Mouse (Mus musculus): Measurements from ENCODE around the gene Psmc3.
A peak's percentile ranks its signal among the peaks of the same experiment; 100 is the strongest.
"Not testable (repeated sequence)": the region's sequence is repeated elsewhere in the genome, so short reads cannot be mapped to it uniquely, and the experiment has no call there.

The Psmc3 gene

DNA sequence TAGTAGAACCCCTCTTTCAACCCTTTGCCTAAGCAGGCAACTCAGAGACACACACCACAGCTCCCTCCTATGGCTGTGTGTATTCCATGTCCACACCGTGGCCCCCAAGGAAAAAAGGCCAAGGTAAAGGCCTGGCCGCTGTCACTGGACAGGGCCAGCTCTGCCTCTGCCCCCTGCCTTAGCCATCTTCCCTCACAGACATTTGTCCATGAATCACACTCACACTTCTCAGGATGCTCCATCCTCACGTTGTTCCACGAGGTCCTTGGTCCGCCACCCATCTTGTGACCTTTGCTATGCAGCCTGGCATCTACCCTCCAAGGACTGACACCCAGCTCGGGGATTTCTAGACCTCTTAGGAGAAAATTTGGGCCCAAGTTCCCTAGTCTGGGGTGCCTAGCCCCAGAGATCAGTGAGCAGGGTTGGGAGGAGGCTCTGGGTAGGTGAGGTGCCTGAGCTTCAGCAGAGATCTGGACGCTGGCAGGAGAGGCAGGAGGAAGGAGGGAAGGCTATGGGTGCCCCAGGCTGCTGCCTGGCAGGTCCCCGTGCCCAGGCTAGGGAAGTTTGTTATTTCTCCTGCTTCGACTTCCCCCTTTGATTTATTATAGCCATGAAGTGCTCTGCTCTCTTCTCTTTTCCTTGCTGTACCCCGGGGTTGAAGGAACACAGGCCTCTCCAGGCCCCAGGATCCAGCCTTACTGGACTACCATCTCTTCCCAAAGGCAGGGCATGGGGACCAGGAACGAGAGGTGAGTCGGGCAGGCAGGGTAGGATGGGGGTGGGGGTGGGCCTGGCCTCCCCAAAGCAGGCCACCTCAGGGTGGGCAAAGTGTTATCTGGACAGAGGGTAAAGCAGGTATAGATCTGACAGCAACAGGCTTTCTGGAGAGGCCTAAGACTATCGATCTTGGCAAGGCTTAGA is 28.2 kb downstream of the Psmc3 start, which contains the start of gene Spi1:
Gene Spi1, plus strand, starts transcription at position 616 of the 921 bp plus-strand sequence.
- no peak for DNase-seq (ENCODE audit: low spot score in 2 of 2)

DNA sequence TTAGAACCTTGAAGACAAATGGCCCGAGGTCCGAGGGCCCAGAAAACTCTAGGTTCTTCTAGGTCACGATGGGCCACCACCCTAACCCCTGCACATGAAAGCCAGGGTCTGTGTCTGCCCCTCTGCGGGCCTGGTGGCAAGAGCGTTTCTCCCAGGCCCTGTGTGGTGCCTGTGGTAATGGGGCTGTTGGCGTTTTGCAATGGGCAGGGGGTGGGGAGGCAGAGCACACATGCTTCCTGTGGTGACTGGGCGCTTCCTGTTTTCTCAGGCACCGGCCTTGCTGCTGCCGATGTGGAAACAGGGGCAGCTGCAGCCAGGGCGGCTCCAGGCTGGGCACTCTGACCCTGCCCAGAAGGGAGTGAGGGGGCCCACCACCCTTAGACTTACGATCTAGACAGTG is 29.0 kb downstream of the Psmc3 start:
- no peak for DNase-seq (ENCODE audit: low spot score in 2 of 2)

DNA sequence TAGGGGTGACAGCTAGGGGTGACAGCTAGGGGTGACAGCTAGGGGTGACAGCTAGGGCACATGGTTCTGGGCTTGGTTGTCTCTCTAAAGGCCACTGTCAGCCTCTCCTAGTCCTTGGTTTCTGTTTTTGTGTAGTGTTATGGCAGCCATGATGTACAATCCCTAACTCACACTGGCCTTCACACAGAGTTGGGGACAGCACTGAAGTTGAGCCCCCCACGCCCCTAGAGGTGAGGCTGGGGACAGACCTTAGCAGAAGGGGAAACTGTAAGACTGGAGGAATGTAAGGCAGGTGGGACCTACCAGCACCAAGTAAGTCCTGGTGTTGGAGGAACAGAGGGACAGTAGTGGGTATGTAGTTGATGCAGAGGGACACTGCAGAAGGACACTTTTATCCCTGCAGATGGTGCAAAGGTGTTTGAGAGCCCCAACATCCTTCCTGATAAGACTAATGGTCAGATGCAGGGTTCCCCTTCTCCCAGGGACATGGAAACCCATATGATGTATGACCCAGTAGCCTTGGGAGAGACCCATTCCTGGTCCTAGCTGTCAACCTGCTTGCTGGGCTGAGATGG is 29.6 kb downstream of the Psmc3 start:
- no peak for DNase-seq (ENCODE audit: low spot score in 2 of 2)

DNA sequence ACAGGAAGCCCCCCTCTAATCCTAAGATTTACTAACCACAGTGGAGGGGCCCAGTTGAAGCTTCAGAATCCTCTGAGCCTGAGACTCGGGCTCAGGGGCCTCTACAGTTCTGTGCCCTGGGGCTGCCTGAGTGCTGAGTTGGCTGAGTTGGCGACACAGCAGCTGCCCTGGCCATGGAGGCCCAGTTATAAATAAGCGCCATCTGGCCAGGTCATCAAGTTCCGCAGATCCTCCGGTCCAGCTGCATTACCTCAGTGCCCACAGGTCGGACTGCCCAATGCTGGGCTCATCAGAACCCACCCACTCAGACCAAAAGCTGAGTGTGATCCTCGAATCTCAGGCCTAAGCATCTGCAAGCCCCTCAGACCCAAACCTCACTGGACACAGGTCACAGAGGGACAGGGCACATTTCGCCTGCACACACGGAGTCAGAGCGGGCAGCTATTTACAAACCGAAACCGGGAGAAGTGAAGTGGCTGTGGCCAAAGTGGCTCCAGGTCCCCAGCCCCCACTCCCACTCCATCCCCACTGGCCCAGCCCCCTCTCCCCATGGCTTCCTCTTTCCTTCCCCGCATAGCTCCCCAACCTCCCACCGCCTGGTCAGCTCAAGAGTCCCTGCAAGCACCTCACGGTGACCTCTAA is 30.5 kb downstream of the Psmc3 start:
- DNase-seq (ENCODE audit: low spot score in 2 of 2), result no peak

DNA sequence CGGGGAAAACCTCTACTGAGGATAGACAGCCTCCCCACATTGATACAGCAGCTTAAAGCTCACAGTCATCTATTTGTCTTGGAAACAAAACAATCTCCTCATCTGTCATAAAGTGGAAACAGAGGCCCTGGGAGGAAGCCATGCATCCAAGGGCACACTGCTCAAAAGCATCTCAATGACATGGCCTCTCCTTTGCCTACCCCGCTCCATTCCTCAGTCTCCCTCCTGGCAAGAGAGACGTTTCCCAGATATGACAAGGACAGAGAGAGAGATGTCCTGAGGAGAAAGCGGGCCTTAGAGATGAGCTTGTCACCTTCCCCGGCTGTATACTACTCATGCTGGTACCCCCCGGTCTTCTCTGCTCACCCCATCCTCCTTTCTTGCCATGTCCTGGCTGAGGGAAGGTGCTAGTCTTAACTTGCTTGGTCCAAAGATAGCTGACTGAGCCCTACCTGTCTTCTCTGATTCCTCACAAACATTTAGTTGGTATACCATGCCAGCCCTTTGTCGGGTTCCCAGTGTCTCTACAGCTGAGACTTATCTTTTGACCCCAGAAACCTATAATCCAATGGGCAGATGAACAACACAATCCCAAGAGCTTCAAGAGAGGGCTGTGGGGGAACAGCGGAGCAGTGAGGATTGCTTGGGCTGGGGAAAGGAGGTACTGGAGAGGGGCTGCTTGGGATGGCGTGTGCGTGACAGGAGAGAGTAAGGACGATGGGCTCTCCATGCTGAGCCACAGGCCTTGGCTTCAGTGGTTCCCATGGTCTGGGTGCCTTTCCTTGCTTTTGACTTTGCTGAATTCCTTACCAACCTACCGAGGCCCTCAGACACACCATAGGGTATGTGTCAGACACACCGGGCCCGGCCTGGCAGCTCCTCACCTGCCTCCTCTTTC is 31.9 kb downstream of the Psmc3 start:
- no peak for DNase-seq (ENCODE audit: low spot score in 2 of 2)

DNA sequence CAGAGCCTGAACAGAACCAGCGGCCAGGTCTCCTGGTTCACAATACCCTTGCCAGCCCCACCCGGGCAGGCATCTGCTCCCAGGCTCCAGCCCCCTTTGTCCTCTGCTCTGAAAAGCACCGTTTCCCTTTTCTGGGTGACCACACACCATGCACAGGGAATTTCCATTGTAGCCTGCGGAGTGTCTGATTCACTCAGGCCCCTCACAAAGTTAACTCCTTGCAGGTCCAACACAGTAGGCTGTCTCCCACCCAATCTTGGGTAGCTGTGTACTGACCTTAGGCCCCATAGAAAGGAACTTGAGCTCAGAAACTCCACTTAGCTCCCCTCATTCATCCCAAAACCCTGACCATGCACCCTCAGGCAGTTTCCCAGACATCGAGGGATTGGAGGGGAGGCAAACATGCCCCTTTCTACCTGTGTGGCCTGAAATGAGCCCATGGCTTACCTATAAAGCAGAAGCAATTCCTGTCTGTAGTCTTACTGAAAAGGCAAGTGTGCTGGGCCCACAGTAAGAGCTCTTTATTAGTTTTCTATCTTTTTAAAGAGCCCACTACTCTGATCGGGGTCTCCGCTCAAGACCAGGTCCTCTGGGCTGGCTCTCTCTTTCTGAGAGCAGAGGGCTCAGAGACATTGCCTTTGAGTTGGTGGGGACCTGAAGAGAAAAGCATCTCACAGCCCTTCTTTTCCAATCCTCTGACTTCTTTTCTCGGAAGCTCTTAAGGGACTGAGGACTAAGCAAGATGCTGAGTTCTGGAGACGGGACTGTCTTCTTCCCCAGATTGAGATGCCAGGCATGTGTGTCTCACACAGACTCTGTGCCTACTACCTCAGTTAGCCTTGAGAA is 32.8 kb downstream of the Psmc3 start:
- no peak for DNase-seq (ENCODE audit: low spot score in 2 of 2)

DNA sequence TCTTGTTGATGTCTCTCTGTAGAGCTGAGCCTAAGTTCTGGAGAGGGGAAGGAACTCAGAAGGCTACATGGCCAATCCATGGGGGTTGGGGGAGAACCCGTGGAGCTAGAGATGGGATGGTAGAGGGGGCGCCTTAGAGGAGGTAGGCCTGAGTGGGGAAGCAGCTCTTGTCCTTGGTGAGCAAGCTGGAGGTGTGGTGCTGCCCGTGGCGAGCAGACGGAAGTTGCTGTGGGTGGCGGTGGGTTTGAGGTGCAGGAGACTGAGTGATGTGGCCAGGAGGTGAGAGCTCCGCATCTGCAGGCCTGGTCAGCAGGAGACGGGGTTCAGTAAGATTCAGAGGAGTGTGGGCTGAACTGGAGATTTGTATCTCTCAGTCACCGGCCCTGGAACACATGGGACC is 33.6 kb downstream of the Psmc3 start:
- DNase-seq (ENCODE audit: low spot score in 2 of 2), result no peak

DNA sequence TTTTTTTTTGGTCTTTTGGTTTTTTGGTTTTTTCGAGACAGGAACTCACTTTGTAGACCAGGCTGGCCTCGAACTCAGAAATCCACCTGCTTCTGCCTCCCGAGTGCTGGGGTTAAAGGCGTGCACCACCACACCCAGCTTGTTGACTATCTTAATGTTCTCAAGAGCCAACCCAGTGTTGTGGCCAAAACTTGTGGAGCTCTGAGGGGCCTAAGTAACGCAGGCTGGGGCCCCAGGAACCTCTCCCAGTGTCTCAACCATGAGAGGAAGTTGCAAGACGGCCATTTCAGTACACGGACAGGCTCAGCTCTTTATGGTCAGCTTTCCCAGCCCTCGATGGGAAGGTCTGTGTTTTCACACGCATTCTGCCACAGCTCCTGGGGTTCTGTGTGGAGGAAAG is 35.2 kb downstream of the Psmc3 start:
- DNase-seq (ENCODE audit: low spot score in 2 of 2), result no peak

DNA sequence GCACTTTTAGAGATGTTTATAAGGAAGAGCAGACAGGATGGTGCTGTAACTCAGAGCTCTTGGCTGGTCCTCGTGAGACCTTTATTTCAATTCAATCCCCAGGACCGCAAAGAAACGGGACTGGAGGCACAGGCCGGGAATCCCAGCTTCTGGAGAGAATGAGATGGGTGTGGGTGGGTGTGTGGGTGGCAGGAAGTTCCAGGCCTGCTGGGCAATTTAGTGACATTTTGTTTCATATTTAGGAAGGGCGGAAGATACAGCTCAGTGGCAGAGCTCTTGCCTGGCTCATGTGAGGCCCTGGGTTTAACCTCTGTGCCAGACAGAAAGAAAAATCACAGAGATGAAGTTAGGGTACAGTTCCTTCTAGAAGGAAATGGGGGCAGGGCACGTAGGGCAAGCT is 36.4 kb downstream of the Psmc3 start:
- no peak for DNase-seq (ENCODE audit: low spot score in 2 of 2)

DNA sequence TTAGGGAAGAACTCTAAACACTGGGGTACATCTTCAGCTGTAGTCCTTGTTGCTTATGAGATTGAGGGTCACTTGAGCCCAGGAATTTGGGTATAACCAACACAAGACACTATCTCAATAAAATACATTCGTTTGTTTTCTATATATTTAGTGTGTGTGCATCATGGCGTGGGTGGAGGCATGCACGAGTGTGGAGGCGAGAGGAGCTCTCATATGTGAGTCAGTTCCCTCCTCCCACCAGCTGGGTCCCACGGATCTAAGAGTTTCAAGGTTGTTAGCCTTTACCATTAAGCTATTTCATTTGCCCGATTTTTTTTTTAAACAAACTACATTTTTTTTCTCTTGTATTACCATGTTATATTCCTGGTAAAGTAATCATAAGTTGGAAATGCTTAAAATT is 37.0 kb downstream of the Psmc3 start:
- DNase-seq (ENCODE audit: low spot score in 2 of 2), result no peak

DNA sequence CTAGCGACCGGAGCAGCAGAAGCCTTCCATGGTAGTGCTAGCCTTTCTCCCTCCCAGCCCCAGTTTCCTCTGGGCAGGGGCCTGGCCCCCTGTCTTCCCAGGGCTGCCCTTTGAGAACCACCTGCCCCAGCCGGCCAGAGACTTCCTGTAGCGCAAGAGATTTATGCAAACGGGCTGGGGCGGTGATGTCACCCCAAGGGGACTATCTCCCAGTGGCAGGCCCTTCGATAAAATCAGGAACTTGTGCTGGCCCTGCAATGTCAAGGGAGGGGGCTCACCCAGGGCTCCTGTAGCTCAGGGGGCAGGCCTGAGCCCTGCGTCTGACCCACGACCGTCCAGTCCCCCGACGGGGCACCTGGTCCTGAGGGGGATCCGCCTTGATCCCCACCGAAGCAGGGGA is 42.7 kb downstream of the Psmc3 start:
- DNase-seq (ENCODE audit: low spot score in 2 of 2), result no peak

DNA sequence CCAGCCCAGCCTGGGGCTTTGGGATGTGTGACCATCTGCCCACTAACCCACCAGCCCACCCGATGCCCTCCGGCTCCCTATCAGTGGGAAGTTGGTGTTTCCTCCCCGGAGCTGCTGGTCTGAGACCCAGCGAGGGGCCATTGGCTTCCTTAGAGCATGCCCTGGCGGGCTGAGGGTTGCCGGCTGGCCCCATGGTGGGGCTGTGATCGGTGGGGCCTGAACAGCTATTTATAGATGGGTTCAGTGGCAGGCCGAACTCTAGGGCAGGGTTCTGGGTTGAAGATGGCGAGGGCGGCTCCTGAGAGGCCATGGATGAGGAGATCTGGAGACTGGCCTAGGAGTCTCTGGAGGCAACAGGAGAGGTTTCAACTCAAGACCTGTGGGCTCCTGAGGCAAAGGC is 43.2 kb downstream of the Psmc3 start:
- no peak for DNase-seq (ENCODE audit: low spot score in 2 of 2)

DNA sequence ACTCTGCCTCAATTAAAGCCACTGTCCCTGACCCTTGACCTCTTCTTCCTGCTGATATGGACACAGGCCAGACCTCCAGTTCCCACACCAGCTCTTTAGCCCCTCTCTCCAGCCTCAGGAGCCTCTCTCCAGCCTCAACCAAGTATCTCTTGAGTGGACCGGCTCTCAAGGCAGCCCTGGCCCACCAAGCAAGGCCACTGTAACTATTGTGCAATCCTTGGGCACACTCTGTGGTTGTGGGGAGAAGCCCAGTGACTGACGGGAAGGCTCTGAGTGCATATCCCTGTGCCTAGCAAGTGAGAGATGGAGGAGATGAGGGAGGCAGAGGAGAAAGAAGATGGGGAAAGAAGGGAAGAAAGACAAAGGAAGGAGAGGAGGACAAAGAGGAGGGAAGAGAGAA is 44.3 kb downstream of the Psmc3 start:
- DNase-seq (ENCODE audit: low spot score in 2 of 2), result no peak

DNA sequence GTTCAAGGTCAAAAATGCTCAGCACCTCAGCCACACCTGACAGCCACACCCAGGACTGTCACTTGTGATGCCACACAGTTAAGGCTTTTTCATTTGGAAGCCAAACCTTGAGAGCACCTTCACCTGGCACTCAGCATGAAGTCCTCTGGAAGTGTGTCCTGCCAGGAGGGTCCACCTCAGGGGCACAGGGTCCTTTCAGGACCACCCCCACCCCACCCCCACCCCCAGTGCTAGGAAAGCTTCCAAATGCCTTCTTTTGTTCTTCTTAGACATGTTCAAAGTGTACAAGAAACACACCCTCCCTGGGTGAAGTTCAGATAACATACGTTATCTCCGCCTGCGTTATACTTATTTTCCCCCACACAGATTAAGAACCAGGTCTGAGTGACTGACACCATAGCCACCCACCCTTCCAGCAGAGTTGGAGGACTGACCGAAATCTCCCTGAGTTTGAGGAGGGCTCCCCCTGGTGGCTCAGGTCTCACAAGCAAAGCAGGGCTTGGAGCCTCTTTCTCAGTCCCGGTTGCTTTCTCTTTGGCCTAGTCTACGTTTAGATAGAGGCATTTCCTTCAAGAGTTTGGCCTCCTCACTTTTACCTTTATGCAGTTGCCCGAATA is 47.4 kb downstream of the Psmc3 start:
- peak; percentile 87 to 93 for DNase-seq (ENCODE audit: low spot score in 2 of 2)

DNA sequence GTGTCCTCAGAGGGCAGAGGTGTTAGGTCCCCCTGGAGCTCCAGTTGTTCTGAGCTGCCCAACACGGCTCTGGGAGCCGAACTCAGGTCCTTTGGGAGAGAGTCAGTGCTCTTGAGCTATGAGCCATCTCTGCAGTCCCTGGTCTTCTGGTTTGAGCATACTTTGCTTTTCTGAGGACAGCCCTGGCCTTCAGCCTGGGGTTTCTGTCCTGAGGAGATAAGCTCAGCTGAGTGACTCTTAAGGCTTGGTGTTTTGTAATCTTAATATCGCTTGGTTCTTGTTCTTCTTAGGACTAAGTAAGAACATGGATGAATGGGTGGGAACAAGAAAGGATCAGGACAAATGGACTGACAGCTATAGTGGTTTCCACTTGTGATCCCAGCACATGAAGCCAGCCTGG is 54.3 kb downstream of the Psmc3 start:
- no peak for DNase-seq (ENCODE audit: low spot score in 2 of 2)

DNA sequence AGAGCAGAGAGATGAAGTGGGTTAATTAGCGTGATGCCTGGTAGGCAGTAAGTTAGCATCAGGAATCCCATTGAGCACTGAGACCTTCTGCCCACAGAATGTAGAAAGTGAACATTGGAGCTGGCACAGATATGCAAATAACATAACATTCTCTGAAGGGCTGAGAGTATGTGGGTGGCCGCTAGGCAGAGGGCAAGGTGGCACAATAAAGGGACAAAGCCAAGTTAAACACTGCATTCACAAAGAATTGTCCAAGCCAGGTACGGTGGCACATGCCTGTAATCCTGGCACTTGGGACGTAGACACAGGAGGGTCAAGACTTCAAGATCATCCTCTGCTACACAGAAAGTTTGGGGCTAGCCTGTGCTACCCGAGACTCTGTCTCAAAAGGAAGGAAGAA is 55.4 kb downstream of the Psmc3 start:
- DNase-seq (ENCODE audit: low spot score in 2 of 2), result no peak

DNA sequence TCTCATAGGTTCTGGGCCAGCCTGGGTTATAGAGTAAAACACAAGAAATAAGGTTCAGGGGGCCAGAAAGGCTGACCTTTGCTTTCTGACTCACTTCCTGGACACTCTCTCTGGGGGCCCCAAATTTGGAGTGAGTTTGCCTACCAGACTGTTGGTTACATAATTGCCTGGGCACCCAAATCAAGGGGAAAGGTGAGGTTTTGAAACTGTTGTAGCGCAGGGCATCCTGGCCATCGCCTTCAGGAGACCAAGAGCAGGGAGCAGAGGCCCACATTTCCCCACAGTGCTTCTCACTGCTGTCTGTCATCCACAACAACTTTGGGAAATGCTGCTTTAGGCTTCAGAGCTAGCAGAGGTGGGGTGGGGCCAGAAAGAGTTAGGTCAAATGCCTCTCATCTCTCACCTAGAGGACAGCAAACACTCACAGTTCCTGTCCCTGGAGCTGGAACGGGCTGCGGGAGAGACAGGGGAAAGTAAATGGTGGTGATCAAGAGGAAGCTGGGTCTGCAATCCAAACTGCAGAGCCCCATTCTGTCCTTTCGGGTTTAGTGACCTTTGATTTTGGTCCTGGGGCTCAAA is 56.1 kb downstream of the Psmc3 start:
- no peak for DNase-seq (ENCODE audit: low spot score in 2 of 2)

DNA sequence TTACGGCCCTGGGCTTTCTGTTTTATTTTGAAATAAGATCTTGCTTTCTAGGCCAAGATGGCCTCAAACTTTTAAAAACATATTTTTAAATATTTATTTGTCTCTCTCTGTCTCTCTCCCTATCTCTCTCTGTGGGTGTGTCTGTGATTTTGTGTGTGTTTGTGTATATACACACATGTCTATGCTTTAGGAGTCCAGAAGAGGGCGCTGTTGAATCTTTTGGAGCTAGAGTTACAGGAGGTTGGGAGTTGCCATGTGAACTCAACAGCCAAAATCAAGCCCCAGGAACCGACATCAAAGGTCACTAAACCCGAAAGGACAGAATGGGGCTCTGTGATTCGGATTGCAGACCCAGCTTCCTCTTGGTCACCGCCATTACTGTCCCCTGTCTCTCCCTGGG is 56.6 kb downstream of the Psmc3 start:
- DNase-seq (ENCODE audit: low spot score in 2 of 2), result no peak

DNA sequence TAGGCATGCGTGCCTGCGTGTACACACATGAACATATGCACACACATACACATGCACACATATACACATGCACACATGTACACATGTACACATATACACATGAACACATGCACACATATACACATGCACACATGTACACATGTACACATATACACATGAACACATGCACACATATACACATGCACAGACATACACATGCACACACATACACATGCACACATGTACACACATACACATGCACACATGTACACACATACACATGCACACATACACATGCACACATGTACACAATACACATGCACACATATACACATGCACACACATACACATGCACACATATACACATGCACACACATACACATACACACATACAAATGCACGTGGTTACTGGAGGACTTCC is 58.0 kb downstream of the Psmc3 start:
- not testable (repeated sequence) for DNase-seq (ENCODE audit: low spot score in 2 of 2)

DNA sequence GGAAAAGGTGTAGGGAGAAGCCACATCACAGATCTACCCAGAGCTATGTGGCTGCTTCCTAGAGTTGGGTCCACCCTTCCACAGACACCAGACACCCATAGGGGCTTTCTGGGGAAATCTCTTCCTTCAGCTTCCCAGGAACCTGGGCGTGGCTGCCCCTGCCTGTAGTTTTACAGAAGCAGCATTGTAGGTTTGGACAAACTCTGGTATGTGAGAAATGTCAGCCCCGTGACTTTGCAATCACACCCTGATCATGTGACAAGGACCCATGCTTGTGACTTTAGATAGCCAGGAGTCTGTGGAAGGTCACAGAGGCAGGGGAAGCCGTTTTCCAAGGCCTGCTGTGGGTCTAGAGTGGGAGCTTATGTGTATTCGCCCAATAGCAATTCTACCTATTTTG is 58.7 kb downstream of the Psmc3 start:
- no peak for DNase-seq (ENCODE audit: low spot score in 2 of 2)

Data from cerebellum, postnatal 4 days (tissue).